Mouse (Mus musculus) adrenal gland (tissue): Measurements from ENCODE around the gene Kifc3.

Experiments
- intact Hi-C: fragments of 180-260 bp; cut with DNase I; formaldehyde crosslinking; loops from one replicate; pipeline ENCODE4 v1.15.1; 2025

Gene Kifc3

GRCm38 (mm10) chr8:95159344-95159743 is 43.3 kb downstream of the Kifc3 start:
- intact Hi-C loops = no loop called here

- intact Hi-C loops = no loop called here
Observed at GRCm38 (mm10) chr8:95158654-95159053, 44.0 kb downstream of the Kifc3 start.

GRCm38 (mm10) chr8:95157145-95157544 is 45.5 kb downstream of the Kifc3 start:
- intact Hi-C loops = no loop called here

GRCm38 (mm10) chr8:95156108-95156507 is 46.5 kb downstream of the Kifc3 start:
- intact Hi-C loops = no loop called here

GRCm38 (mm10) chr8:95155361-95155760 is 47.3 kb downstream of the Kifc3 start:
- intact Hi-C loops = no loop called here

- intact Hi-C loops = no loop called here
Observed at GRCm38 (mm10) chr8:95154654-95155053, 48.0 kb downstream of the Kifc3 start.

GRCm38 (mm10) chr8:95154056-95154455 is 48.6 kb downstream of the Kifc3 start:
- intact Hi-C loops = no loop called here

- intact Hi-C loops = no loop called here
Observed at GRCm38 (mm10) chr8:95150608-95151007, 52.0 kb downstream of the Kifc3 start.

GRCm38 (mm10) chr8:95149426-95149825 is 53.2 kb downstream of the Kifc3 start:
- intact Hi-C loops = no loop called here

GRCm38 (mm10) chr8:95146846-95147245 is 55.8 kb downstream of the Kifc3 start:
- intact Hi-C loops = no loop called here

- intact Hi-C loops = no loop called here
Observed at GRCm38 (mm10) chr8:95146044-95146745, 56.4 kb downstream of the Kifc3 start.

GRCm38 (mm10) chr8:95144631-95145015 is 58.0 kb downstream of the Kifc3 start:
- intact Hi-C loops = no loop called here

GRCm38 (mm10) chr8:95143805-95144630 is 58.6 kb downstream of the Kifc3 start:
- intact Hi-C loops = no loop called here

- intact Hi-C loops = no loop called here
Observed at GRCm38 (mm10) chr8:95142985-95143804, 59.4 kb downstream of the Kifc3 start.

GRCm38 (mm10) chr8:95142075-95142831 is 60.4 kb downstream of the Kifc3 start:
- intact Hi-C loops = no loop called here

- intact Hi-C loops = no loop called here
Observed at GRCm38 (mm10) chr8:95141469-95142074, 61.0 kb downstream of the Kifc3 start.

GRCm38 (mm10) chr8:95141026-95141425 is 61.6 kb downstream of the Kifc3 start:
- intact Hi-C loops = no loop called here

- intact Hi-C loops = no loop called here
Observed at GRCm38 (mm10) chr8:95140555-95140954, 62.1 kb downstream of the Kifc3 start.

GRCm38 (mm10) chr8:95139051-95139365 is 63.6 kb downstream of the Kifc3 start:
- intact Hi-C loops = loop anchor here (10.0 kb wide), 1 partner anchor 66 kb away; the partner anchor contains the start of gene Kifc3

- intact Hi-C loops = loop anchor here (10.0 kb wide), 1 partner anchor 66 kb away; the partner anchor contains the start of gene Kifc3
Observed at GRCm38 (mm10) chr8:95138341-95139050, 64.1 kb downstream of the Kifc3 start.
